Mouse (Mus musculus) limb, embryonic 11.5 days (tissue): ENCODE results near the gene Fam114a2. TPM values are rescaled to one million over a fixed set of nuclear protein-coding genes. Genes with fewer than 3 reads are reported as not detected.

Source experiments
- ATAC-seq: fragments of 200-750 bp; cut with Nextera tagmentation; 2 replicates; pipeline ENCODE4 v1.8.0; 2017; ENCODE audit warnings: low read depth; ENCODE audit not compliant: insufficient number of reproducible peaks, low FRiP score, low TSS enrichment
- DNase-seq: peaks from one replicate; pipeline ENCODE4 v3.0.0-alpha.2; 2015; ENCODE audit warnings: low spot score
- H3K27ac ChIP-seq: fragments of 300-500 bp; sonication (generic); replicated peaks from 2 replicates; pipeline ENCODE4 v1.5.1; 2014; ENCODE audit warnings: low read depth, mild to moderate bottlenecking, low read length
- H3K27me3 ChIP-seq: fragments of 300-500 bp; sonication (generic); 2 replicates; pipeline ENCODE4 v1.6.1; 2014; ENCODE audit warnings: mild to moderate bottlenecking, low read length, mixed read lengths; ENCODE audit not compliant: control insufficient read depth, insufficient read depth
- H3K36me3 ChIP-seq: fragments of 300-500 bp; sonication (generic); 2 replicates; pipeline ENCODE4 v1.6.1; 2014; ENCODE audit warnings: mild to moderate bottlenecking, low read length, moderate library complexity, mixed read lengths; ENCODE audit not compliant: control insufficient read depth, insufficient read depth
- H3K4me1 ChIP-seq: fragments of 300-500 bp; sonication (generic); 2 replicates; pipeline ENCODE4 v1.6.1; 2014; ENCODE audit warnings: low read length, mixed read lengths; ENCODE audit not compliant: control insufficient read depth, insufficient read depth
- H3K4me2 ChIP-seq: fragments of 300-500 bp; sonication (generic); 2 replicates; pipeline ENCODE4 v1.6.1; 2014; ENCODE audit warnings: low read depth, mild to moderate bottlenecking, moderate library complexity; ENCODE audit not compliant: severe bottlenecking
- H3K4me3 ChIP-seq: fragments of 300-500 bp; sonication (generic); 2 replicates; pipeline ENCODE4 v1.5.1; 2014; ENCODE audit warnings: low read depth, low read length
- H3K9ac ChIP-seq: fragments of 300-500 bp; sonication (generic); 2 replicates; pipeline ENCODE4 v1.6.1; 2014; ENCODE audit warnings: mild to moderate bottlenecking, low read length
- H3K9me3 ChIP-seq: fragments of 300-500 bp; sonication (generic); 2 replicates; pipeline ENCODE4 v1.6.1; 2016; ENCODE audit warnings: low read length; ENCODE audit not compliant: control insufficient read depth
- WGBS: fragments of 180-500 bp; shearing (Covaris S2); extraction: QIAGEN DNeasy Blood & Tissue Kit; methylation state at CpG from one replicate; pipeline ENCODE4 v1.1.7; 2014; 5-methylcytosine and 5-hydroxymethylcytosine counted together
- polyA plus RNA-seq: library from polyadenylated mRNA; unstranded; fragments of >200 nt; fragmentation: Nextera tagmentation; extraction: Ambion mirVana; gene quantifications from 2 replicates; pipeline ENCODE4 v1.2.1, GENCODE M21; 2014

Fam114a2 gene
- polyA plus RNA-seq, 1 experiment from 2014 or later, result 48.9 TPM

DNA sequence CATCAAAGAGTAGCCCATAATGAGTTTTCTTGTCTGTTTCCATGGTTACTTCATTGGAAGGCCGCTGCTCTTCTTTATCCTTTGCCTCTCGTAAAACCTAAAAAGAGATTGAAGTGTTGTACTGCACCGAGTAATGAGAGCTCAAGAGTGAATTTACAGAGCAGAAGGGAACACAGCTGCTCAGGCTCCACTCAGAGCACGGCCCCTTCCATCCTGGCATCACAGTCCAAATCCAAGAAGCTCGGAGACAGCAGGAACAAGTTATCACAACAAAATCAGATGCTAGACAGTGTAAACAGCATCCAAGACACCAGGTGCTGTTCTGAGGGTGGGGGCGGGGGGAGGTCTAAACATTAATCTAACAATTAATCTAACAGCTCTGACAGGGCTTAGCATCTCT lies 11.5 kb downstream of the Fam114a2 start:
- ATAC-seq, result no peak
- WGBS, result 47% methylated on average over 6 of the region's 6 CpGs
- no peak for DNase-seq
- Histone ChIP-seq H3K36me3 (peaks cover 6% of the 10 kb centered on the region; the same call in 1 of the 2 replicates), H3K4me3 (no peak overlapping the region), H3K27me3 (no peaks in the 10 kb centered on the region), H3K4me2 (no peak overlapping the region), H3K9ac (no peak overlapping the region), H3K9me3 (no peaks in the 10 kb centered on the region), H3K4me1 (no peaks in the 10 kb centered on the region), H3K27ac (no peak overlapping the region)

DNA sequence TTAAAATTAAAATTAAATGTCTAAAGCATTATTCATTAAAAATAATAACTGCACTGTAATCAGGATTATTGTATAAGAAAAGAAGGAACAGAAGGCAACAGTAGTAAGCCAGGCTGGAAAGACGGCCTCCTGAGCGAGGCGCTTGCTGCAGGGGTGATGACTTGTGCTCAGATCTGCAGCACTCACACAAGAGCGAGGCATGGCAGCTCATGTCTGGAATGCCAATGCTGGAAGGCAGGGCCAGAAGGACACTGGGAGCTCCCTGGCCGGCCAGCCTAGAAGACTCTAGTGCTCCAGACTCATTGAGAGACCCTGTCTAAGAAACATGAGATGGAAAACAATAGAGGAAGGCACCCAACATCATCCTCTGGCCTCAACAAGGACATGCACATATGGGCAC lies 15.3 kb downstream of the Fam114a2 start:
- Histone ChIP-seq H3K27ac (no peak overlapping the region), H3K36me3 (peaks cover 4% of the 10 kb centered on the region; the same call in 1 of the 2 replicates), H3K9ac (no peak overlapping the region), H3K4me3 (no peak overlapping the region), H3K4me1 (no peaks in the 10 kb centered on the region), H3K4me2 (no peak overlapping the region), H3K9me3 (no peaks in the 10 kb centered on the region), H3K27me3 (no peaks in the 10 kb centered on the region)
- no peak for DNase-seq
- ATAC-seq, result no peak
- 88% methylated on average over 5 of the region's 5 CpGs for WGBS

DNA sequence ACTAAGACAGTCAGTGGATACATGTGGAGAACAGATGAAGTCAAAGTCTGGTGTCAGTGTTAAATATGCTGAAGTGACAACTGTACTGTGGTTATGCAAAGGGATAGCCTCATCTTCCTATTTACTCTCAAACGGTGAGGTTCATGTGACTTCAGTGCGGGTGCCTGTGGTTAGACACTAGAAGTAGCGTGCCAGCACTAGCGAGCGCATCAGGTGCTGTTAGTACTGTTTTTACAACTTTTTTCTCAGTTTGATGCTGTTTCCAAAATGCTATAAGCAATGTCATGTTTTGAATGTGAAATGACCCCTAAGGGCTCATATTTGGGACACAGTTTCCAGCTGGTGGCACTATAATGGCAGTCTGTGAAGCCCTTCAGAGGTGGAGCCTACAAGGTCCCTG lies 20.2 kb downstream of the Fam114a2 start:
- DNase-seq (no peak), ATAC-seq (no peak)
- 96% methylated on average over 5 of the region's 5 CpGs for WGBS
- Histone ChIP-seq H3K27ac (no peak overlapping the region), H3K4me3 (no peak overlapping the region), H3K4me2 (no peak overlapping the region), H3K9ac (no peak overlapping the region), H3K27me3 (no peaks in the 10 kb centered on the region), H3K36me3 (peaks cover under 1% of the 10 kb centered on the region; the same call in 1 of the 2 replicates), H3K4me1 (no peaks in the 10 kb centered on the region), H3K9me3 (no peaks in the 10 kb centered on the region)

DNA sequence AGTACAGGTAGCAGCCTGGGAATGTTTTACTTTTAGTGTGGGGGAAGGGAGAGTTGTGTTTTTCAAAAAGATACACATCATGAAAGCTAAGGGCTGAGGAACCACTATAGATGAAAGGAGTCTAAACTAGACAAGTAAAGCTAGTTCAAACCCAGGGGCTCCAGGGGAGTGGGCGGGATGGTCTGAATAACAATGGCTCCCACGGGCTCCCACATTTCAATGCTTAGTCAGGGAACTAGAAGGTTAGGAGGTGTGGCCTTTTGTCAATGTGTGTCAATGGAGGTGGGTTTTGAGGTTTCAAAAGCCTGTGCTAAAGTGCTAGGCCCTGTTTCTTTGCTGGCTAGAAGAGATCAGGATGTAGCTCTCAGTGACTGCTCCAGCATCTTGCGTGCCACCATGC lies 20.7 kb downstream of the Fam114a2 start:
- no peak for ATAC-seq
- no peak overlapping the region for H3K9ac ChIP-seq
- no peaks in the 10 kb centered on the region for H3K9me3 ChIP-seq
- H3K36me3 ChIP-seq, result peaks cover 3% of the 10 kb centered on the region; the same call in 1 of the 2 replicates
- no peaks in the 10 kb centered on the region for H3K4me1 ChIP-seq
- H3K4me2 ChIP-seq, result no peak overlapping the region
- no peak for DNase-seq
- H3K4me3 ChIP-seq, result no peak overlapping the region
- WGBS, result 85% methylated on average over 3 of the region's 3 CpGs
- H3K27me3 ChIP-seq, result no peaks in the 10 kb centered on the region
- no peak overlapping the region for H3K27ac ChIP-seq

DNA sequence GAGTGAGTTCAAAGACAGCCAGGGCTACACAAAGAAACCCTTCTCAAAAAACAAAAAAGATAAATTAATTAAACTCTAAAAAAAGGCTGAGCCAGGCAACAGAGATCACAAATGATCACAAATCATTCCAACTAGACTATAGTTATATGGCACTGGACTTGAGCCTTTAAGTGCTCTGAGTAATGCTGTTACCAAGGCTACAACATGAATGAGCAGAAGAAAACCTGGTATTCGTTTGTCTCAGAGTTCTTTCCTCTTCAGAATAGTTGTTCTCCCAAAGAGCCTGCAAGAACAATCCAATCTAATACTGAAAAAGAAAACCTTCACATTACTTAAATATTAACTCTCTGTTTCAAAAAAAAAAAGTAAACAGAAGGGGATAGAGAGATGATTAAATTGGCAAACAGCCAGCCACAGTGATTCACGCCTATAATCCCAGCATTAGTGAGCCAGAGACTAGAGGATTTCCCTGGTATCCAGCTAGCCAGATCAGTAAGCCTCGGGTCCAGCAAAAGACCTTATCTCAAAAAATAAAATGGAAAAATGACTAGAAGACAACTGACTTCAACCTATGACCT lies 21.9 kb downstream of the Fam114a2 start:
- H3K9ac ChIP-seq, result no peak overlapping the region
- ATAC-seq, result no peak
- H3K27me3 ChIP-seq, result no peaks in the 10 kb centered on the region
- H3K4me3 ChIP-seq, result no peak overlapping the region
- WGBS, result 79% methylated on average over 3 of the region's 3 CpGs
- no peak for DNase-seq
- H3K4me1 ChIP-seq, result no peaks in the 10 kb centered on the region
- no peak overlapping the region for H3K27ac ChIP-seq
- H3K9me3 ChIP-seq, result no peaks in the 10 kb centered on the region
- no peak overlapping the region for H3K4me2 ChIP-seq
- H3K36me3 ChIP-seq, result peaks cover 10% of the 10 kb centered on the region; the same call in 1 of the 2 replicates

DNA sequence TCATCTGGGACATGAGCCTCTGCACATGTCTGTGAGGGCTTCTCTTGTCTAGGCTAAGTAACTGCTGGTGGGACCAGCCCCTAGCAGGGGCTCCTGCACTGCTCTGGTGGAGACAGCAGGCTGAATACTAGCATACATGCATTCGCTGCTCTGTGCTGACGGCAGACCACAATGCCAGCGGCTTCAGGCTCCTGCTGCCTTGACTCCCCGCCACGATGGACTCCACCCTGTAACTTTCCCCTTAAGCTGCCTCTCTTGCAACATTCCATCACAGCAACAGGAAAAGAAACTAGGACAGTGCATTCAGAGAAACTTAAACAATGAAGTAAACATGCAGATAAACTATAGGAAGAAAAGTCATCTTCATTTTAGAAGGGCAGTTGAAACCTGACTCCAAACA lies 30.0 kb downstream of the Fam114a2 start:
- H3K4me3 ChIP-seq, result no peak overlapping the region
- no peak overlapping the region for H3K27ac ChIP-seq
- H3K4me2 ChIP-seq, result no peak overlapping the region
- no peaks in the 10 kb centered on the region for H3K27me3 ChIP-seq
- H3K36me3 ChIP-seq, result peaks cover 21% of the 10 kb centered on the region; the same call in 1 of the 2 replicates
- H3K9me3 ChIP-seq, result no peaks in the 10 kb centered on the region
- WGBS, result 90% methylated on average over 5 of the region's 5 CpGs
- no peak for DNase-seq
- no peak overlapping the region for H3K9ac ChIP-seq
- no peaks in the 10 kb centered on the region for H3K4me1 ChIP-seq
- no peak for ATAC-seq

DNA sequence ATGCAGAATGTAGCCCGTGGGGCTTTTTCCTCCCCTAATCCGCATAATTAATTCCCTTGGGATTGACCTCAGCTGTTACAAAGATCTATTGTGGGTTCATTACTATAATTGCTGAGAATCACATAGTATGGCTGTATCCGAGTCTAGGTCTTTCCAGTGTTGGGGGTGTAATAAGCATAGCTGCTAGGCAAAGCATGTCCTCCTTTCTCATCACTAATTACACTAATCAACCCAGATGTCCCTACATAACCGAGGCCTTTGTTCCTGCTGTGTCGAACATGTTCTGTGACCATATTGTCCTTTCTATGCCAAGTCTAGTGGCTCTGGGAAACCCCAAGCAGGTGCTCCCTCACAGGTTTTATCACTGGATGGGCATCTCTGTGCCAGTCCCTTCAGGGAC lies 40.3 kb downstream of the Fam114a2 start:
- DNase-seq (no peak), ATAC-seq (no peak)
- Histone ChIP-seq H3K9me3 (no peaks in the 10 kb centered on the region), H3K27me3 (no peaks in the 10 kb centered on the region), H3K4me1 (0 out of 2 replicates have a peak, but pooled peaks cover 3% of the 10 kb centered on the region), H3K27ac (no peak overlapping the region), H3K4me2 (no peak overlapping the region), H3K9ac (no peak overlapping the region), H3K36me3 (peaks cover 4% of the 10 kb centered on the region; the same call in 1 of the 2 replicates), H3K4me3 (no peak overlapping the region)
- WGBS, result 89% methylated on average over 5 of the region's 5 CpGs

DNA sequence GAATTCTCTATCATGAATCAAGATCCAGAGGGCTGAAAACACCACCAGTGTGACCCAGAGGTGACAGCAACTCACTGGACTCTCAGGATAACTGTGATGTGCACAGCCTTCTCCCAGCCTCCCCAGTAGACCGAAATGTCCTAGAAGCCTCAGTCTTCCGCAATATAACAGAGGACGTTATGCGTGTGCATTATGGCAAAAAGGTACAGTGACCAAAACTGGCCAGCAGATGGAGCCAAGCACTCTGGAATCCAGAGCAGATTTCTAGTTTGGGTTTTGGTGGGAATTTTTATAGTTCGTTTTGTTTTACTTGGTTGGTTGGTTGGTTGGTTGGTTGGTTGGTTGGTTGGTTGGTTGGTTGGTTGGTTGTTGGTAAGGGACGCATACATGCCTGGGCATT lies 43.3 kb downstream of the Fam114a2 start:
- Histone ChIP-seq H3K27me3 (no peaks in the 10 kb centered on the region), H3K4me3 (no peak overlapping the region), H3K9me3 (no peaks in the 10 kb centered on the region), H3K4me1 (0 out of 2 replicates have a peak, but pooled peaks cover 3% of the 10 kb centered on the region), H3K36me3 (no peaks in the 10 kb centered on the region), H3K27ac (no peak overlapping the region), H3K4me2 (no peak overlapping the region), H3K9ac (no peak overlapping the region)
- 52% methylated on average over 6 of the region's 6 CpGs for WGBS
- peak; percentile 72 for DNase-seq
- no peak for ATAC-seq
